Mouse (Mus musculus) stomach, postnatal 0 days (tissue): Measurements from ENCODE around the gene Fxyd7. TPM values are rescaled to one million over a fixed set of nuclear protein-coding genes. Genes with fewer than 3 reads are reported as not detected.

Experiments
- ATAC-seq: fragments of 200-750 bp; cut with Nextera tagmentation; 2 replicates; pipeline ENCODE4 v1.8.0; 2017; ENCODE audit not compliant: low FRiP score, low TSS enrichment
- DNase-seq: peaks from one replicate; pipeline ENCODE4 v3.0.0-alpha.2; 2016; ENCODE audit warnings: low spot score
- H3K27ac ChIP-seq: fragments of 300-500 bp; sonication (generic); replicated peaks from 2 replicates; pipeline ENCODE4 v1.5.1; 2014; ENCODE audit warnings: mild to moderate bottlenecking, control low read depth
- H3K27me3 ChIP-seq: fragments of 300-500 bp; sonication (generic); 2 replicates; pipeline ENCODE4 v1.6.1; 2014; ENCODE audit warnings: low read length; ENCODE audit not compliant: control insufficient read depth, insufficient read depth
- H3K36me3 ChIP-seq: fragments of 300-500 bp; sonication (generic); 2 replicates; pipeline ENCODE4 v1.6.1; 2014; ENCODE audit warnings: low read length, mixed read lengths; ENCODE audit not compliant: control insufficient read depth, insufficient read depth
- H3K4me1 ChIP-seq: fragments of 300-500 bp; sonication (generic); replicated peaks from 2 replicates; pipeline ENCODE4 v1.6.1; 2014; ENCODE audit warnings: antibody characterized with exemption; ENCODE audit not compliant: control insufficient read depth, insufficient read depth
- H3K4me2 ChIP-seq: fragments of 300-500 bp; sonication (generic); replicated peaks from 2 replicates; pipeline ENCODE4 v1.6.1; 2014; ENCODE audit warnings: low read depth, mild to moderate bottlenecking, control low read depth, moderate library complexity
- H3K4me3 ChIP-seq: fragments of 300-500 bp; sonication (generic); 2 replicates; pipeline ENCODE4 v1.5.1; 2014; ENCODE audit warnings: low read depth, low read length, control low read depth
- H3K9ac ChIP-seq: fragments of 300-500 bp; sonication (generic); 2 replicates; pipeline ENCODE4 v1.6.1; 2014; ENCODE audit warnings: mild to moderate bottlenecking, low read length, control low read depth, mixed read lengths
- H3K9me3 ChIP-seq: fragments of 300-500 bp; sonication (generic); 2 replicates; pipeline ENCODE4 v1.6.1; 2016; ENCODE audit warnings: low read length; ENCODE audit not compliant: control insufficient read depth
- CTCF ChIP-seq: IDR thresholded peaks from 2 replicates; pipeline ENCODE4 v1.5.1; 2016; ENCODE audit warnings: antibody characterized with exemption, low read depth, mild to moderate bottlenecking, moderate library complexity
- EP300 ChIP-seq: optimal IDR thresholded peaks from 2 replicates; pipeline ENCODE3; 2016; ENCODE audit warnings: antibody characterized with exemption
- WGBS: fragments of 180-500 bp; shearing (Covaris S2); extraction: QIAGEN DNeasy Blood & Tissue Kit; methylation state at CpG from one replicate; pipeline ENCODE4 v1.1.7; 2014; 5-methylcytosine and 5-hydroxymethylcytosine counted together
- polyA plus RNA-seq: library from polyadenylated mRNA; unstranded; fragments of >200 nt; fragmentation: Nextera tagmentation; extraction: Ambion mirVana; gene quantifications from 2 replicates; pipeline ENCODE4 v1.2.1, GENCODE M21; 2015

The Fxyd7 gene
- polyA plus RNA-seq, 1 experiment from 2014 or later: 19.9 TPM

DNA sequence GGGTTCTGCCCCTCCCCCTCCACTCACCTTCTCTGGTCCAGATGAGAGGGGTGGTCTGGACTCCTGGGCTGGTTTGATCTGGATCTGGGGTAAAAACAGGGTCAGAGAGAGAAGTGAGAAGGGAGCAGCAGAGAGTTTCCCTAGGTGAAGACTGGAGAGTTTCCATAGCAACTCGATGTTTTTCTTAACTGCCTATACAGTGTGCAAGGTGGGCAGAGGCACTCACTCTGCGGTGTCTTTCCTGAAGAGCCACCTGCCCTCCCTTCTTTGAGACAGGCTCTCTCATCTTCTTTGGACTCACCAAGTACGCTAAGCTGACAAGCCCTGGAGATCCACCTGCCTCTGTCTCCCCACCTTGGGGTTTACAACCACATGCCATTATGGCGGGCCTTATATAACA is 12.3 kb downstream of the Fxyd7 start:
- peaks cover 11% of the 10 kb centered on the region for H3K4me1 ChIP-seq
- H3K27ac ChIP-seq: no peak overlapping the region
- H3K36me3 ChIP-seq: no peaks in the 10 kb centered on the region
- H3K4me3 ChIP-seq: no peak overlapping the region
- H3K9me3 ChIP-seq: no peaks in the 10 kb centered on the region
- ATAC-seq (no peak), DNase-seq (no peak)
- H3K4me2 ChIP-seq: no peak overlapping the region
- no peak overlapping the region for H3K9ac ChIP-seq
- no peaks in the 10 kb centered on the region for H3K27me3 ChIP-seq
- no peak for TF ChIP-seq CTCF
- WGBS: 82% methylated on average over 4 of the region's 4 CpGs

DNA sequence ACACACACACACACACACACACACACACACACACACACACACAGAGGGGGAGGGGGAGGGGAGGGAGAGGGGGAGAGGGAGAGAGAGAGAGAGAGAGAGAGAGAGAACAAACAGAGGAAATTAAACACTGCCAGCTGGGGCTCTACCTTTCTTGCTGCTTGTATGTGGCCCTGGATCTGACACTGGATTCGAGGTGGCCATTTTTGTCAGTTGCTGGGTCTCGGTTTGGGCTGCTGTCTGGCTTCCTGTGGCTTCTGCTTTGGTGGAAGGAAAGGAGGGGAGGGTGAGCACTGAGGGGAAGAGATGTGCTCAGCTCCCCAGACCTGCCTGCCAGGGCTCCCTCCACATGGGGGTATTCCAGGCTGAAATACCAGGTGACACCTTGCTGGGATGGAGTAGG is 13.6 kb downstream of the Fxyd7 start:
- H3K4me1 ChIP-seq: peaks cover 11% of the 10 kb centered on the region
- ATAC-seq: no peak
- no peak for DNase-seq
- H3K9ac ChIP-seq: no peak overlapping the region
- no peaks in the 10 kb centered on the region for H3K36me3 ChIP-seq
- H3K27ac ChIP-seq: no peak overlapping the region
- no peaks in the 10 kb centered on the region for H3K9me3 ChIP-seq
- TF ChIP-seq EP300: no peak
- no peak for TF ChIP-seq CTCF
- no peaks in the 10 kb centered on the region for H3K27me3 ChIP-seq
- no peak overlapping the region for H3K4me2 ChIP-seq
- no peak overlapping the region for H3K4me3 ChIP-seq
- WGBS: 81% methylated on average over 2 of the region's 2 CpGs

DNA sequence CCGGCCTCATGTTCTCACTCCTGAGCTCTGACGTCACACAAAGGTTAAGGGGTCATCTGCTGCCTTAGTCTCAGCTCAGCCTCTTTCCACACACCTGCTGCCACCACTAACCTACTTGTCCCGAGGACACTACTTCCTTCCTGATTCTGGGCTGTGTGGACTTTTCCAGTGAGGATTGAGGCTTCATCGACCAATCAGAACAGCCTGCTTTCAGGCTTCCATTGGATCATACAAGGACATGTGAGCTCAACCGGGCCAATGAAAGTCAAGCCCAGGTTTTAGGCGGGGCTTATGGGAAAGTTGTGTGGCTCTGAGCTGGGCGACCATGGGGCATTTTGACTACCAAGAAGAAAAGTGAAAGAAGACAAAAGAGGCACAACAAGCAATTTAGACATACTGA is 14.3 kb downstream of the Fxyd7 start:
- no peaks in the 10 kb centered on the region for H3K27me3 ChIP-seq
- no peak overlapping the region for H3K27ac ChIP-seq
- TF ChIP-seq EP300 (no peak), CTCF (no peak)
- no peak for DNase-seq
- H3K36me3 ChIP-seq: no peaks in the 10 kb centered on the region
- 84% methylated on average over 7 of the region's 7 CpGs for WGBS
- H3K9me3 ChIP-seq: no peaks in the 10 kb centered on the region
- no peak overlapping the region for H3K4me3 ChIP-seq
- no peak overlapping the region for H3K9ac ChIP-seq
- ATAC-seq: no peak
- H3K4me1 ChIP-seq: peaks cover 4% of the 10 kb centered on the region
- no peak overlapping the region for H3K4me2 ChIP-seq

DNA sequence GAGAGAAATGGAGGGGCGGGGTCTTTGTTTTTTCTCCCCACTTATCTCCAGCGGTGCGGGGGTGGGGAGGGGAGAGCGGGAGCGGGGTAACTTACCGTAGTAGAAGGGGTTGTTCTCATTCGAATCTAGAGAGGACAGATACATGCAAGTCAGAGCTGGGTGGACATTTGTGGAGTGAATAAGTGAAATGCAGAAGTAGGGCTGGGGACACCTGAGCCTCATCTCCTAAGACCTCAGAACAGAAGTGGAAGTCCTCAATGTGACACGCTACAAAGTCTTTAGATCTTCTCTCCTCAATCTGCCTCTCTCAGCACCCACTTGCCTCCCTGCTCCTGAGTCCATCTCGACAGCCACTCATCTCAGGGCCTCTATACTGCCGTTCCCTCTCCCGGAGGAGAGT is 16.0 kb downstream of the Fxyd7 start:
- no peak overlapping the region for H3K9ac ChIP-seq
- H3K4me1 ChIP-seq: no peaks in the 10 kb centered on the region
- no peak overlapping the region for H3K4me3 ChIP-seq
- H3K27ac ChIP-seq: no peak overlapping the region
- no peaks in the 10 kb centered on the region for H3K36me3 ChIP-seq
- H3K9me3 ChIP-seq: no peaks in the 10 kb centered on the region
- H3K27me3 ChIP-seq: no peaks in the 10 kb centered on the region
- TF ChIP-seq EP300 (no peak), CTCF (no peak)
- no peak for ATAC-seq
- DNase-seq: no peak
- no peak overlapping the region for H3K4me2 ChIP-seq
- WGBS: 87% methylated on average over 11 of the region's 11 CpGs

DNA sequence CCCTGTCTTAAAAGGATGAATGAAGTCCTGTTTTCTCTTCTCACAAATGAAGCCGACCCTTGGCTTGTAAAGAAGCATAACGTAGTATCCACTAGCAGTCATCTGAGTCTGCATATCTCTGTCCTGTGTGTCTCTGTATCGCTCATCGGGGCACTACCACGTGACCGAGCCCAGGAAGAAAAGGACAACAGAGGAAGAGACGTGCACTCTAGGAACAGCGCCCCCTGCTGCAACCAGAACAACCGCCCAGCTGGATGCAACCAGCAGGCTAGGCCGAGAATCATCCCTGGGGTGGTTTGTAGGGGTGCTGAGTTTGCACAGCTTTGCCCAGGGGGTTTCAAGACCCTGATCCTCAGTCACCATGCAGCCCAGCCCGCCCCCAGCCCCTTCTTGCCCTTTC is 16.5 kb downstream of the Fxyd7 start:
- Histone ChIP-seq H3K27me3 (no peaks in the 10 kb centered on the region), H3K9ac (no peak overlapping the region), H3K4me1 (no peaks in the 10 kb centered on the region), H3K4me2 (no peak overlapping the region), H3K9me3 (no peaks in the 10 kb centered on the region), H3K36me3 (no peaks in the 10 kb centered on the region), H3K27ac (no peak overlapping the region), H3K4me3 (no peak overlapping the region)
- no peak for DNase-seq
- no peak for ATAC-seq
- no peak for TF ChIP-seq EP300
- peak; percentile 51 for TF ChIP-seq CTCF
- 67% methylated on average over 11 of the region's 11 CpGs for WGBS

DNA sequence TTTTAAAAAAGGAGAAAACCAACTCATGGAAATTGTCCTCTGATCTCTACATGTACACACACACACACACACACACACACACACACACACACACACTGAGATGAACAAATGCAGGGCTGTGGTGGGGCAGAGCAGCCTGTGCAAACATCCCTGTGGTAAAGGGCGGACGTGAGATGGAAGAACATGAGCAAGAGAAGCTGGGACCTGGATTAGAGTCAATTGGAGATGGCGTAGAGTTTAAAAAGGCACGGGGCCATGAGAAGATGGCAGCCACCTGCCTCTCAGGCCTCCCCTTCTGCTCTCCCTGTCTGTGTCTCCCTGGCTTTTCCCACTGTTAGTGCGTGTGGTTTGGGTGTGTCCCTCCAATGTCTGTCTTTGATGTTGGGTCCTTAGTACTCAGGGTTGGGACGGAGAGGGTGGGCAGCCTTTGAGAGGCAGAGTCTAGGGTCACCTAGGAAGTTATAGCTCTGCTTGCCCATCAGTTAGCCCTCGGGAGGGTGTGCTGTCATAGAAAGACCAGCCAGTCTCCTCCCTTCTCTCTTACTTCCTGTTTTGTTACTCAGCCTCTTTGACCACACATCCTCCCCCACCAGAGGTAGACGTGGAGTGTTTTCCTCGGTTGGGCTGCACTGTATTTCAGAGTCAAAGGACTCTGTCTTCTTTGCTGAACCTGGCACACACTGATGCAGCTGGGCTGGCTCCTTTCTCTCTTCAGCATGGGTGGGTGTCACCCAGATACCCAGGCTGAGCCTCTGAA is 17.7 kb downstream of the Fxyd7 start:
- Histone ChIP-seq H3K36me3 (no peaks in the 10 kb centered on the region), H3K4me2 (no peak overlapping the region), H3K9ac (no peak overlapping the region), H3K27ac (no peak overlapping the region), H3K27me3 (no peaks in the 10 kb centered on the region), H3K4me1 (no peaks in the 10 kb centered on the region), H3K9me3 (no peaks in the 10 kb centered on the region), H3K4me3 (no peak overlapping the region)
- ATAC-seq: 0 out of 2 replicates have a peak, but pooled peaks have one; percentile 36
- 33% methylated on average over 9 of the region's 9 CpGs for WGBS
- TF ChIP-seq CTCF: no peak
- TF ChIP-seq EP300: no peak
- DNase-seq: no peak
